Mouse (Mus musculus) thymus, adult 2 months (tissue): ENCODE data around the gene Ubac1. TPM values are rescaled to one million over a fixed set of nuclear protein-coding genes. Genes with fewer than 3 reads are reported as not detected.

Experiments used
- DNase-seq: peaks from one replicate; pipeline ENCODE4 v3.0.0; 2021
- H3K27ac ChIP-seq: fragments of 200-500 bp; 2 replicates; pipeline ENCODE4 v1.5.1; 2012; ENCODE audit warnings: low read length, control low read depth; ENCODE audit not compliant: control insufficient read depth, insufficient read depth
- H3K27me3 ChIP-seq: fragments of 200-500 bp; 2 replicates; pipeline ENCODE4 v1.6.1; 2012; ENCODE audit warnings: mild to moderate bottlenecking, low read length, moderate library complexity, mixed read lengths; ENCODE audit not compliant: control insufficient read depth, insufficient read depth
- H3K36me3 ChIP-seq: fragments of 200-500 bp; 2 replicates; pipeline ENCODE4 v1.6.1; 2012; ENCODE audit warnings: mild to moderate bottlenecking, low read length, moderate library complexity; ENCODE audit not compliant: control insufficient read depth, insufficient read depth
- H3K4me1 ChIP-seq: fragments of 200-500 bp; replicated peaks from 2 replicates; pipeline ENCODE4 v1.6.1; 2012; ENCODE audit warnings: low read length; ENCODE audit not compliant: control insufficient read depth, insufficient read depth
- H3K4me3 ChIP-seq: fragments of 200-500 bp; 2 replicates; pipeline ENCODE4 v1.5.1; 2012; ENCODE audit warnings: mild to moderate bottlenecking, low read length, control low read depth, moderate library complexity; ENCODE audit not compliant: control insufficient read depth, insufficient read depth
- CTCF ChIP-seq: fragments of 200-500 bp; IDR thresholded peaks from 2 replicates; pipeline ENCODE4 v1.5.1; 2012; ENCODE audit warnings: mild to moderate bottlenecking, control low read depth, low read length, moderate library complexity, borderline replicate concordance; ENCODE audit not compliant: control insufficient read depth, poor library complexity, insufficient read depth; ENCODE audit errors: extremely low read depth
- POLR2A ChIP-seq: fragments of 200-500 bp; IDR thresholded peaks from 2 replicates; pipeline ENCODE4 v1.6.1; 2012; ENCODE audit warnings: mild to moderate bottlenecking, low read length, control low read depth, moderate library complexity; ENCODE audit not compliant: control insufficient read depth, poor library complexity, insufficient read depth; ENCODE audit errors: extremely low read depth
- WGBS: fragments of 180-500 bp; shearing (Covaris S2); methylation state at CpG from one replicate; pipeline ENCODE4 v1.1.7; 2018; 5-methylcytosine and 5-hydroxymethylcytosine counted together
- polyA plus RNA-seq: library from polyadenylated mRNA; depleted of rRNA; stranded (reverse); fragments of >200 nt; gene quantifications from 2 replicates; pipeline ENCODE4 v1.2.3, GENCODE M21; 2012

Ubac1 gene
- polyA plus RNA-seq, 1 experiment, result 66.3 TPM

DNA sequence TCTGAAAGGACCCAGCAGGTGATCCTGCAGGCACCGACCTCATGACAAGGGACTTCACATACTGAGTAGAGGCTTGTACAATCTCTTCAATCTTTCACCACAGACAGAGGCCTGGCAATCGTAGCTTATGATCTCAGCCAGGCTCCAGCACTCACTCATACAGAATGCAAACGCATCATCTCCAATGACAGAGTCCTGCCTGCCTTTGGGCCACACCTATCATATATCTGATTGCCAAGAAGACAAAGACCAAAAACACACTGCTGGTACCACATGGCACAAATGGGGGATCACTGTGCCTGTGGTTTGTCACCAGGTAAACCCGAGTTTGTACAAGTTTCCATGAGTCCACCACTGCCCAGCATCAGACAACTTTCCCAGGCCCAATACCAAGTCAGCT lies 4.2 kb downstream of the Ubac1 start:
- H3K4me3 ChIP-seq, result no peak overlapping the region
- peaks cover 9% of the 10 kb centered on the region for H3K4me1 ChIP-seq
- WGBS, result 83% methylated on average over 4 of the region's 4 CpGs
- peaks cover 28% of the 10 kb centered on the region for H3K36me3 ChIP-seq
- DNase-seq, result no peak
- TF ChIP-seq POLR2A, result no peak
- TF ChIP-seq CTCF, result no peak
- H3K27ac ChIP-seq, result no peak overlapping the region
- H3K27me3 ChIP-seq, result no peaks in the 10 kb centered on the region

DNA sequence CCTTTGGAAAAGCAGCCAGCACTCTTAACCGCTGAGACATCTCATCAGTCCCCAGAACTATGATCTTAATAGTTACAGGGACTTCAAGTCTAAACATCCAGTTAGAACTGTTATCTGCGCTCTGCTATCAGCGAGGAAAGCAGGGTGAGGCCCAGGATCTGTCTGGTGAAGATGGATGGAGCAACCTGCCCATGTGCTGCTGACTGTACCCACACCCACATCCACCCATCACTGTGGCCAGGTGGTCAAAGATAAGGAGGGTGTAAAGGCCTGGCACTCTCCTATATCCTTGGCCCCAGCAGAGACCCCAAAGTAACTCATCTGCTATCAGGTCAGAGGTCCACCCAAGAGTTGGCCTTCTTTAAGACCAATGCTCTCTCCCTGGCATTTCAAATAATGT lies 7.9 kb downstream of the Ubac1 start:
- Histone ChIP-seq H3K4me3 (no peak overlapping the region), H3K27me3 (no peaks in the 10 kb centered on the region), H3K27ac (no peak overlapping the region), H3K4me1 (no peaks in the 10 kb centered on the region), H3K36me3 (peaks cover 54% of the 10 kb centered on the region)
- WGBS, result 98% methylated on average over 3 of the region's 3 CpGs
- no peak for TF ChIP-seq POLR2A
- TF ChIP-seq CTCF, result no peak
- no peak for DNase-seq

DNA sequence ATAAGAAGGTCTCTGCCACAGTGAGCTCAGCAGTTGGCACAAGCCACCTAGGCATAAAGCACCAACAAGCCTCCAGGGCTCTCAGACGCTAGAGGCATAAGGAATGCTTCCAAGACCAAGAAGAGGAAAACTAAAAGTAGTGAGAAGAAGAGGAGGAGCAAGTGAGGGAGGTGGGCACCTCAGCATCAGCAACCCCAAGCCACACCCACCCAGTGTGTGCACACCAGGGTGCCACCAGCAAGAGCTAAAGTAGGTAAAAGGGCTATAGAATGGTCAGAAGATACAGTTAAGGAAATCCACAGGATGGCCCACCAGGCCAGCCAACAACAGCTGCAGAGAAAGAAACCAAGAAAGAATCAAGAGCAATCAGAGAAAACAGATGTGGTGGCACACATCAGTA lies 10.1 kb downstream of the Ubac1 start:
- TF ChIP-seq CTCF (no peak), POLR2A (no peak)
- Histone ChIP-seq H3K4me1 (no peaks in the 10 kb centered on the region), H3K27me3 (no peaks in the 10 kb centered on the region), H3K27ac (no peak overlapping the region), H3K4me3 (no peak overlapping the region), H3K36me3 (peaks cover 72% of the 10 kb centered on the region)
- DNase-seq, result no peak
- WGBS, result 96% methylated on average over 1 of the region's 1 CpGs

DNA sequence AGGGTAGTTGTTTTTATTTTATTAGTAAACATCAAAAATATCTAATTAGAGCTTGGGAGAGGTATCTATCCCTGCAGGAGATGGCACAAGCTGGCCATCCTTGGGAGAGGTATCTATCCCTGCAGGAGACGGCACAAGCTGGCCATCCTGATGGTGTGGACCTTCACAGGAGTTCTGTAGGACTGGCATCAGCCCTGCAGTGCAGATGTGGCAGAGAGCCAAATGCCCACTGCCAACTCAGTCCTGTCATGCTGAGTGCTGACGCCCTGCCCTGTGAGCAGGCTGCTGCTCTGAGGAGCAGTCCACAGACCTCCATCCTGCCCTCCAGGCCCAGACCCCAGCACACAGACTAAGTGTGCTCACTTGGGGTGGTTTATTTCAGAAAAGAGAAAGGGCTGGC lies 19.5 kb downstream of the Ubac1 start:
- Histone ChIP-seq H3K27me3 (no peaks in the 10 kb centered on the region), H3K4me3 (no peak overlapping the region), H3K27ac (no peak overlapping the region), H3K4me1 (no peaks in the 10 kb centered on the region), H3K36me3 (peaks cover 49% of the 10 kb centered on the region)
- no peak for DNase-seq
- TF ChIP-seq CTCF, result no peak
- no peak for TF ChIP-seq POLR2A
- 95% methylated on average over 2 of the region's 2 CpGs for WGBS

DNA sequence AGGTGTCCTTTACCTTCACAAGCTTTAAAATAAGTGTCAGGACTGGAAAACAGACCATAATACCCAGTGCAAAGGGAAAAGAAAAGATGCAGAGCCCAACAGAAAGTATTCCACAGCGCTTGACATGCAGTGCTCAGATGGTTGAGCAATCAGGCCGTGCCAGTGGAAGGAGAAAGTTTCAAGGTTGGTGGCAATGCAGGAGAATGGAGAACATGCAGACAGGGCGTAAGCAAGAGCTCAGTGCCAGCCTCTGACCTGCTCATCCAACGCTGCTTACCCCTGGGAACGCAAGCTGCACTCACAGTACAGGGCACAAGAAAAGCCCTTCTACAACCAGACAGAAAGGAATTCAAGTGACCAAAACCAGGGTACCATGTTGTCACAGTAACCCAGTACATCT lies 20.4 kb downstream of the Ubac1 start:
- Histone ChIP-seq H3K27ac (no peak overlapping the region), H3K4me3 (no peak overlapping the region), H3K27me3 (no peaks in the 10 kb centered on the region), H3K4me1 (no peaks in the 10 kb centered on the region), H3K36me3 (peaks cover 41% of the 10 kb centered on the region)
- WGBS, result 98% methylated on average over 5 of the region's 5 CpGs
- no peak for DNase-seq
- TF ChIP-seq POLR2A (no peak), CTCF (no peak)

DNA sequence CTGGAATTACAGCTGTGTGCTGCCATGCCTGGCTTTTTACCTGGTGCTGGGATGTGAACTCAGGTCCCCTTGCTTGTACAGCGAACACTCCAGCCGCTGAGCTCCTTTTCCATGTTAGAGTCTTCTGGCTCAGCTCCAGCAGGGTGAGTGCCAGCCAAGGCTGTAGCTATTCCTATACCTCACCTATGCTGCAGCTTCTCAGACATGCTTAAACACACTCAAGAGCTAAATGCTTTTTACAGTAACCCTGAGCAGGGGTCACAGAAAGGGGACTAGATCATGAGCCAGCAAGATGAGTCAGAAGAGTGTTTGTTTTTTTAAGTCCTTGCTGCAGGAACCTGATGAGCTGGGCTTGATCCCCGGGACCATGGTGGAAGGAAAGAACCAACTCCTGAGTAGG lies 23.8 kb downstream of the Ubac1 start:
- 95% methylated on average over 3 of the region's 3 CpGs for WGBS
- DNase-seq, result no peak
- H3K4me3 ChIP-seq, result no peak overlapping the region
- H3K36me3 ChIP-seq, result peaks cover 11% of the 10 kb centered on the region
- H3K4me1 ChIP-seq, result no peaks in the 10 kb centered on the region
- no peaks in the 10 kb centered on the region for H3K27me3 ChIP-seq
- H3K27ac ChIP-seq, result no peak overlapping the region
- TF ChIP-seq CTCF (no peak), POLR2A (no peak)

DNA sequence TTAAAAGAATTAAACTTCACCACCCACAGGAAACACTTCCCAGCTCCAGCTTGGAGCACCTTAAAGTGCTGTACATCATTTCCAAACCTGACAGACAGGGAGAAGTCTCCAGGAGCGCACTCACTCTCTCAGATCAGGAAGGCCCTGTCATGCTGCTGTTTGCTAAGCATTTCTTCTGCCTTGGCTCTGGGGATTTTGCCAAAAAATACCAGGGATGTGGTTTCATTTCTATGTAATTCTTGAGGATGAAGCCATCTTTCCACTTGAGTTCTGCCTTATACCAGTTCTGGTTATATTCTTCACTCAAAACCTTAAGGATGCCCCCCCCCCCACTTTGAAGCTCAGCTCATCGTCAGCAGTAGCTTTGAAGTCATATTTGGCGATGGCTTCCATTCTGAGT lies 26.8 kb downstream of the Ubac1 start:
- H3K27ac ChIP-seq, result no peak overlapping the region
- TF ChIP-seq CTCF, result no peak
- TF ChIP-seq POLR2A, result no peak
- DNase-seq, result no peak
- H3K27me3 ChIP-seq, result no peaks in the 10 kb centered on the region
- 84% methylated on average over 3 of the region's 3 CpGs for WGBS
- H3K36me3 ChIP-seq, result peaks cover 11% of the 10 kb centered on the region
- no peaks in the 10 kb centered on the region for H3K4me1 ChIP-seq
- no peak overlapping the region for H3K4me3 ChIP-seq
